Mouse (Mus musculus) embryonic fibroblast, embryonic 13.5 days (primary cell): ENCODE measurements around the gene Pcsk4. TPM values are rescaled to one million over a fixed set of nuclear protein-coding genes. Genes with fewer than 3 reads are reported as not detected.

ENCODE experiments used
- H3K27ac ChIP-seq: 2 replicates; pipeline ENCODE4 v1.5.1; 2012; ENCODE audit warnings: low read length, control low read depth, inconsistent platforms; ENCODE audit not compliant: insufficient read depth
- H3K4me1 ChIP-seq: 2 replicates; pipeline ENCODE4 v1.6.1; 2011; ENCODE audit warnings: low read length; ENCODE audit not compliant: control insufficient read depth, insufficient read depth
- H3K4me3 ChIP-seq: 2 replicates; pipeline ENCODE4 v1.5.1; 2011; ENCODE audit warnings: mild to moderate bottlenecking, control low read depth, low read length; ENCODE audit not compliant: insufficient read depth
- CTCF ChIP-seq: IDR thresholded peaks from 2 replicates; pipeline ENCODE4 v1.5.1; 2011; ENCODE audit warnings: mild to moderate bottlenecking, control low read depth, low read length, moderate library complexity, borderline replicate concordance; ENCODE audit not compliant: insufficient read depth
- POLR2A ChIP-seq: IDR thresholded peaks from 2 replicates; pipeline ENCODE4 v1.6.1; 2011; ENCODE audit warnings: low read depth, mild to moderate bottlenecking, control low read depth, low read length, moderate library complexity
- polyA plus RNA-seq: library from polyadenylated mRNA; stranded (reverse); fragments of >200 nt; gene quantifications from 2 replicates; pipeline ENCODE4 v1.2.4, GENCODE M21; 2011; ENCODE audit warnings: low read depth; ENCODE audit not compliant: missing spikeins, insufficient read length

The Pcsk4 gene
- polyA plus RNA-seq, 1 experiment = 0.81 TPM

DNA sequence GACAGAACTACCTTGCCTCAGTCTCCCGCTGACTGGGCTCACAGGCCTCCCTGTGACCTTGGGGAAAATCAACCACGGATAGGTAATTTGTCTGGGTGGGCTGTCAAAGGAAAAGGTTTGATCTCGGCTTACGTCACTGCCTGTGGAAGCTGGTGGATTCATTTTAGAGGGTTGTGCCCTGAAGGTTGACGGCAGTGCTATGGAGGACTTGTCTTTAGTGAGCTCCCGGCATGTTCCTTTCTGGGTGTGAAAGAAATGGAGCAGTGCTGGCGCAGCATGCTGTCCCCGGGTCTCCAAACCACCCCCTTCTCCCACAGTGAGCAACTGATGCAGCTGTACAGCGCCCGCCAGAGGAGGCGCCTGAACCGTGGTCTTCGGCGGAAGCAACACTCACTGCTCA lies 36.0 kb downstream of the Pcsk4 start:
- H3K4me1 ChIP-seq = no peaks in the 10 kb centered on the region; the same call in 1 of the 2 replicates
- H3K27ac ChIP-seq = peak overlapping the region; percentile 49; the same call in 1 of the 2 replicates
- TF ChIP-seq CTCF (no peak), POLR2A (peak; percentile 32)
- peak overlapping the region; percentile 98 for H3K4me3 ChIP-seq

DNA sequence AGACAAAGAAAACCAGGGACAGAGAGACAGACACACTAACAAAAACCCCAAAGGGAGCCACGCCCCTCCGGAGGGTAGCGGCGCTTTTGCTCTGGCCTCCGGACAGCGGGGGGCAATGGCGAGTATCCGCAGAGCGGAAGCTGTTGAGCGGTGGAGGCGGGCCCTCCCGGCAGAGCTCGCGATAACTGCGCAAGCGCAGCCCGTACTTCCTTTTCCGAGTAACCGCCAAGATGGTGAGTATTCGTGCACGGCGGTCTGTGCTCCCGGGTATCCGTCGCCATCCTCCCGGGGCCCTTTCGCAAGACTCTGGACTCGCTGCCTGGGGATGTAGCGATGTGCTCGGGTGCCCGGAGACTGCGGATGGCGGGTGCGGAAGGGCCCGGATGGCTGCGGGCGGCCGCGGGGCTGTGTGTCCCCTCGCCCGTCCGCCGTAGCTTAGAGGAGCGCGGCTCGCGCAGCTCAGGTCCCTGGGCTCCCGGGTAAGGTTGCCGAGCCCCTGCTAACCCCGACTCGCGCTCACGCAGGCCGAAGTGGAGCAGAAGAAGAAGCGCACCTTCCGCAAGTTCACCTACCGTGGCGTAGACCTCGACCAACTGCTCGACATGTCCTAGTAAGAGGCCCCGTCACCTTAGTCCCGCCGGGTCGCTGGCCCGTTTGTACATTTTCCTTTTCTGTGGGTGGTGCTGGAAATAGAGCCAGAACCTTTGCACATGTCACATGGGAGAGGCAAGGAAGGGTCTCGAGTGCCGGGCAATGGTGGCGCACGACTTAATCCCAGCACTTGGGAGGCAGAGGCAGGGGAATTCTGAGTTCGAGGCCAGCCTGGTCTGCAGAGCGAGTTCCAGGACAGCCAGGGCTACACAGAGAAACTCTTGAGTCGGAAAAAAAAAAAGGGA lies 36.8 kb downstream of the Pcsk4 start, which contains the start of gene Rps15:
Gene Rps15 (plus strand): TSS at position 203 of the 896 bp plus-strand sequence.
- Histone ChIP-seq H3K4me1 (no peaks in the 10 kb centered on the region; the same call in 1 of the 2 replicates), H3K4me3 (peak within 1 kb of the TSS; percentile 98), H3K27ac (peak within 1 kb of the TSS; percentile 49)
- TF ChIP-seq CTCF (peak; percentile 31; the same call in 1 of the 2 replicates), POLR2A (peak; percentile 97)

DNA sequence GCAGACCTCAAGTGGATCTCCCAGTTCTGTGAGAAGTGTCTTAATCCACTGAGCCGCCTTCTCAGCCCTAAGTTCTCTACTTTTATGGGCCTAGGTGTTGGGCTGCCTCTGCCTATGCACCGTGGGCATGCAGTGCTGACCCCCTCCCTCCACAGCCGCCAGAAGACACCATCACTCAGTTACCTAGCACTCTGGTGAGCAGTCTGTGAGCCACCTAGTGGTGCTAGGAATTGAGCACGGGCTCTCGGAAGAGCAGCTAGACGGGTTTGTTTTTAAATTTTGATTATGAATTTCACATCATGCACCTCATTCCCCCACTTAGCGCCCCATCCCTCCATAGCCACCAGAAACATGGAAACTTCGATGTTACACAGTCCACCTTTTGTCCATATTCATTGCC lies 40.6 kb downstream of the Pcsk4 start:
- TF ChIP-seq CTCF = no peak
- no peak for TF ChIP-seq POLR2A
- Histone ChIP-seq H3K4me3 (no peak overlapping the region), H3K27ac (no peak overlapping the region), H3K4me1 (no peaks in the 10 kb centered on the region; the same call in 1 of the 2 replicates)

DNA sequence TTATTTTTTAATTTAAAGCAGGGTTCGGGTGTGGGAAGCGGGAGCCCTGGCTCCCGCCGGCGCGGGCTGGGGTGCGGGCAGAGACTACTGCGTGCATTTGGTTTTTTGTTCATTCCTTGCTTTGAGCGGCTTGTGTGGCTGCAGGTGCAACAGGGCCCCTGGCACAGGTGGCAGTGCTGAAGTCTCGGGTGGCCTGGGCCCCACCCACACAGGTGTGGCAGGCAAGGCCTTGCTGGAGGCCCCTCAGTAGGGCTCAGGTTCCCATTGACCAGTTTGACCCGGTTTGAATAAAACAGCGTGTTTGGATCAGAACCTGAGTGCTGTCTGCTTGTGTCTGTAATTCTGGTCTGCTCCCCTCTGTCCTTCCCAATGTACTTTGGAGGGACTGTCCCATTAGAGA lies 41.2 kb downstream of the Pcsk4 start:
- H3K4me1 ChIP-seq = no peaks in the 10 kb centered on the region; the same call in 1 of the 2 replicates
- H3K4me3 ChIP-seq = no peak overlapping the region
- TF ChIP-seq POLR2A = no peak
- TF ChIP-seq CTCF = no peak
- no peak overlapping the region for H3K27ac ChIP-seq

DNA sequence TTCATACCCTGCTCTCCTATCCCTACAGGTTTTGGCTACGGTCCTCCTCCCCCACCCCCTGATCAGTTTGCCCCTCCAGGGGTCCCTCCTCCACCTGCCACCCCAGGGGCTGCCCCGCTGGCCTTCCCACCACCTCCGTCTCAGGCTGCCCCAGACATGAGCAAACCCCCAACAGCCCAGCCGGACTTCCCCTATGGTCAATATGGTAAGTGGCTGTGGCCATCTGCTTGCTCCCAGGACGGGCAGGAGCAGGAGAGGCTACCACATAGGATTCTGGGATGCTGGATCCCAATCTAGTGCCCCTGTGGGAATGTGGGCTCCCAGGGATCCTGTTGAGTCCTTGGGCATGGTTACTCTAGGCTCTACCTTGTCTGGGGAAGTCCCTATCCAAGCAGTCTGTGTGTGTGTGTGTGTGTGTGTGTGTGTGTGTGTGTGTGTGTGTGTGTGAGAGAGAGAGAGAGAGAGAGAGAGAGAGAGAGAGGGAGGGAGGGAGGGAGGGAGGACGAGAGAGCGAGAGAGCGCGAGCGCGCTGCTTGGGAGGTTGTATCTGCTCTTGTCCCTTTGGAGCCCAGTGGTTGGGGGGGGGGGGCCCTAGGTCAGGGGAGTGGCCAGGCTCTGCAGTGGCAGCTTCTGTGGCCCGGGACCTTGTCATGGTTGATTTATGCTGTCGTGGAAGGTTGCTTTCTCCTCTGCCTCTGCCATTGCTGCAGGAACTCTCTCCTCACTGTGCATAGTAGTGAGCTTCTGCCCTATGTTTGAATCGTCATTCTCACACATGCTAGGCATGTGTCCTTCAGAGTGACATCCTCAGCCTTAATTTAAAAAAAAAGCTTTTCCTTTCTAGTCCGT lies 43.9 kb downstream of the Pcsk4 start:
- no peaks in the 10 kb centered on the region for H3K4me1 ChIP-seq
- no peak overlapping the region for H3K4me3 ChIP-seq
- TF ChIP-seq CTCF = no peak
- no peak for TF ChIP-seq POLR2A
- no peak overlapping the region for H3K27ac ChIP-seq

DNA sequence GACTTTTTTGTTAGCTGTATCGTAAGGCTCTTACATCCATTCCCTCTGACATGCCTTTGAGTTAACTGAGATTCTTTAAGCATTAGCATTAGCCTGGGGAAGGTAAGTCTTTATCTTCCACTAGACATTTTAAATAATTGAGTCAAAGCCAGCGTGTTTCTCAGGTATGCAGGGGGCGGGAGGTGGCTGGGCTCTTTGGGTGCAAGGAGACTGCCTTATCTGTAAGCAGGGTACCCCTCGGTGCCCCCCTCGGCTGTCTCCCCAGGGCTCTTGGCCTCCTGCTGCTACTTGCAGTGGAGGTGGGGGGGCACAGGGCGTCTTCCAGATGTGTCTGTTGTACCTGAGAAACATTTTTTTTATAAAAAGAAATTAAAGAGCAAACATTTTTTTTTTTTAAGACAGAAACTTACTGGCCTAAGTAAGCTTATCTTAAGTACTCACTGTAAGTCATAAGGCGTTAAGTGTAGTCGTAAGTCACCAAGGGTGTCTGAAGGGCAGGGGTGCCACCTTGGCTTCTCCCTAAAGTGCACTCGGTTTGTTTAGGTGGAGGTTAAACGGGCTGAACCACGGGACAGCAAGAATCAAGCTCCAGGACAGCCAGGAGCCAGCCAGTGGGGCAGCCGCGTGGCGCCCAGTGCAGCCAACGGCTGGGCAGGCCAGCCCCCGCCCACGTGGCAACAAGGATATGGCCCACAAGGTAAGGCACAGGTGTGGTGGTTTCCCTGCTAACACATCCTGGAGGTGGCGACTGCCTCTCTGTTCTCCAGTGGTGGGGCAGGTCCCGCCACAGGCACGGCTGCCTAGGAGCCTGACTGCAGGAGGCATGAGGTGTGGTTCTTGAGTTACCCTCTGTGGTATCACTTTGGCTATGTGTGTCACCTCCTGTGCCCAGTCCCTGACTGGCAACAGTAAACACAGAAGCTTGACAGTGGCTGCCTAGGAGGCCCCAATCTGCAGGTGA lies 46.5 kb downstream of the Pcsk4 start:
- H3K4me1 ChIP-seq = no peaks in the 10 kb centered on the region
- TF ChIP-seq CTCF = no peak
- no peak for TF ChIP-seq POLR2A
- H3K27ac ChIP-seq = no peak overlapping the region
- no peak overlapping the region for H3K4me3 ChIP-seq

DNA sequence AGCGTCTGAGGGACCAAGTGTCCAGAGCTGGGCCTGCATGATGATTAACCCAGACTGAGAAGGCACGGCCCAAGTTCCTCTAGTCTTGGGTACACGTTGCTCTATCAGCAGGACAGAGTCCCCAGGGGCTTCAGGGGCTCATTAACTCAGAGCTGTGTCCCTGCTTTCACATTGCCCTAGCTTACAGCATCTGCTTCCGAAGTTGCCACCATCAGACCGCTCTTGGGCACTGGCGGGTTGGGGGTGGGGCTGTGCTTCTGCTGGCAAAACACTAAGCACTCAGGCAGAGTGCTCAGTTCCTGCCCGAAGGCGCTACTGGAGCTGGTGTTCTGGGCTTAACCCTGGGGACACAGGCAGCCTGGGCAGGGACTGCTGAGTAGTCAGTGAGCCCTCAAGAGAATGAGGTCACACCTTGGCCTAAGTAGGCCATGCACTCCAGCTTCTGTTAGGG lies 47.4 kb downstream of the Pcsk4 start:
- TF ChIP-seq CTCF (no peak), POLR2A (no peak)
- Histone ChIP-seq H3K4me3 (no peak overlapping the region), H3K4me1 (no peaks in the 10 kb centered on the region), H3K27ac (no peak overlapping the region)

DNA sequence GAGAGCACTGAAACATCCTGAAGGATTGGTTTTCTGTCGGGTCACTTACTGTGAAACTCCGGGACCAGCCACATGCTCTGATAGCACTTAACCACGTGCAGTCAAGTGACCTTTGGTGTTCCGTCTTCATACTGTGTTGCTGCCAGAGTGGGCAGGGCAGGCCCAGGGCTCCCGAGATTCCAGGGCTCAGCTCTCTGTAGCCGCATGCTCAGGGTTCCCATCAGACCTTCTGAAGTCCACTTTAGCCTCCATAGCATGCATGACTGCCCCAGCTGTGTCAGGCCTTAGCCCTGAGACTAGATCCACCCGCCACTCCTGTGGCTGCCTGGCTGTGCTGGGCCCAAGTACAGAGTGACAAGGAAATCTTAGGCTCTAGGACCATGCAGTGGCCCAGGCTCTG lies 48.0 kb downstream of the Pcsk4 start:
- Histone ChIP-seq H3K27ac (no peak overlapping the region), H3K4me3 (no peak overlapping the region), H3K4me1 (no peaks in the 10 kb centered on the region)
- TF ChIP-seq CTCF (no peak), POLR2A (no peak)

DNA sequence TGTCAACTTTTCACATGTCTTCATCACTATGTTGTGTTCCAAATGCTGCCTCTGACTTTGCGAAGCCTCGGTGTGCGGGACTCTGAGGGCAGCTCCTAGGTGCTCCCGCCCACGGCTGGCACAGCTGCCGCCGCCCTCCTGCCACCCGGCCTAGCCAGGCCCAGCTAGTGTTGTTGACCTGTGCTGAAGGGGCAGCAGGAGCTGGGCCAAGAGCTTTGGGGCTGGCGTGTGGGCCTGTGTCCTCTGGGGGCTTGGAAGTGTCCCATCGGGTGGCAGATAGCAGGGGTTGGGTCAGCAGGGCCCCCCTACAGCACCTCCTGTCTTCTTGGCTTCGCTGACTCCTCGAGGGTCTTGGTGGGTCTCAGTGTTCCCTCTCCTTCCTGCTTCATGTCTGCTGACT lies 50.0 kb downstream of the Pcsk4 start:
- Histone ChIP-seq H3K27ac (no peak overlapping the region), H3K4me3 (no peak overlapping the region), H3K4me1 (no peaks in the 10 kb centered on the region)
- TF ChIP-seq POLR2A (no peak), CTCF (no peak)
